Mouse (Mus musculus) right cerebral cortex, postnatal 10 days (tissue): ENCODE data around the gene Edar.

ENCODE experiments used
- DNase-seq, 2 experiments: peaks; one replicate each; pipeline ENCODE4 v3.0.0; 2021; ENCODE audit warnings: low spot score in 2 of 2

Gene Edar

DNA sequence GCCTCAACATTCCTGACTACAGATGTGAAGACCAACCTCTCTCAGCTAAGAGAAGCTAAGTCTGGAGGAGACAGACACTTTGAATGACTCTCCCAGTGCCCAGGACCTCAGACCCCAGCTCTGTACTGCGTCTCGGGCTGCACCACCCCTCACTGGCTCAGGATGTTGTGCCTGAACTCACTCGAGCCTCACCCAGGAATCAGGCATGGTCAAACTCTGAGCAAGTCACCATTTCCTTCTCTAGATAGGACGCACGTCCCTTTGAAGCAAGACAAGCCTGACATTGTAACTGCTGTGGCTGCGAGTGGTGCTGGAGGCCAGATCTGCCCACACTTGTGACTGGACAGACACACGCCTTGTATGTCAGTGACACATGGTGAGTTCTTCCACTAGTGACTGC is 73.5 kb downstream of the Edar start:
- peak in 1 of 2 experiments; percentile 21 for DNase-seq

- DNase-seq = peak; percentile 81 to 83
Observed at GRCm38 (mm10) chr10:58601431-58601901, 74.0 kb downstream of the Edar start.

DNA sequence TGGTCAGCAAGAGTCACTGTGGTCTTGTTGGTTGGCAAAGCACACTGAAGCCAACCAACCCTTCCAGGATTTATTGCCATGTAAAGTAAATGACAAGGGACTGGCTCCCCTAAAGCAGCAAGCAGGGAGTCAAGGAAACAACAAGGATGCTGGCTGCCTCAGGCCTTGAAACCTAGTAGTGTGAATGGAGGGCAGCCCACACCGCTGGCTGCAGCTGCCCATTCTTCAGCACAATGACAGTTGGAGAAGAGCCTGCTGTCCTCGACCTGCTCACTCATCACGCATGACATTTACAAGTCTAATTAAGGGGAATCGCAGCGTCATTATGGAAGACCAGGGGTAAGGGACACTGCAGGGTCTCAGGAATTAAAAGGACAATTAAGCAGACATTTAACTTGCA is 74.5 kb downstream of the Edar start:
- peak in 1 of 2 experiments; percentile 40 for DNase-seq

DNA sequence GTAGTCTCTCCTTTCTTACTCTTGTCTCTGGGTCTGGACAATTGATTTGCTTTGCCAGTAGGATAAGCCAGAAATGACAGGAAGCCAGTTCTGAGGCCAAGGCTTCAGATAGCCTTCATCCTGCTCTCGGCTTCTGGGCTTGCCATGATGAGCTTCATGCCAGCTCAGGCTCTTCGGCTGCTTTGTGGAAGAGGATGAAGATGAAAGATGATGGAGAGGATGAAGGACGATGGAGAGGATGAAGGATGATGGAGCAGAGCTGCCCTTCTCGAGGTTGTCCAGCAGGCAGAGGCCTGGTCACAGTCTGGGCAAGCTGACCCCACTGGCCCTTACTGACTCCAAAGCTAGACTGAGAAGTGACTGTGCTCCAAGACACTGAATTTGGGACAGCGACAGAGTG is 75.3 kb downstream of the Edar start:
- DNase-seq = peak in 1 of 2 experiments; percentile 17

- no peak for DNase-seq
Observed at GRCm38 (mm10) chr10:58595821-58596220, 79.6 kb downstream of the Edar start.

DNA sequence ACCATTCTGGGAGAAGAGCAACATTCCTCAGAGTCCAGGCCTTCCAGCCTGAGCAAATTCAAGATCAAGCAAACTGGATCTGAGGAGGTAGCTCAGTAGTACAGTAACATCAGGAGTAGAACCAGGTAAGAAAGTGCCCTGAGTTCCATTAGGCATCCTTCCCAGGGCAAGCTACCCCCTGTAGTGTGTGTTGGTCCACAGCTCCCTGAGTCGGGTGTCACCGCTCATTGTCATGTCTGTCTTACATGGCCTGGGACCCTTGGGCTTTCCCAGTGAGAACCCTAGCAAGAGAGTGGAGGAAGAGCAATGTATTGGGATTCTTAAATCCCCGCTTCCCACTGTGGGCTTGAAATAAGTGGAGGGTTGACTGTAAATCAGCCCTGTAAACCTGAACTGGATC is 80.3 kb downstream of the Edar start:
- no peak for DNase-seq

- DNase-seq = no peak
Observed at GRCm38 (mm10) chr10:58594486-58594885, 81.0 kb downstream of the Edar start.

DNA sequence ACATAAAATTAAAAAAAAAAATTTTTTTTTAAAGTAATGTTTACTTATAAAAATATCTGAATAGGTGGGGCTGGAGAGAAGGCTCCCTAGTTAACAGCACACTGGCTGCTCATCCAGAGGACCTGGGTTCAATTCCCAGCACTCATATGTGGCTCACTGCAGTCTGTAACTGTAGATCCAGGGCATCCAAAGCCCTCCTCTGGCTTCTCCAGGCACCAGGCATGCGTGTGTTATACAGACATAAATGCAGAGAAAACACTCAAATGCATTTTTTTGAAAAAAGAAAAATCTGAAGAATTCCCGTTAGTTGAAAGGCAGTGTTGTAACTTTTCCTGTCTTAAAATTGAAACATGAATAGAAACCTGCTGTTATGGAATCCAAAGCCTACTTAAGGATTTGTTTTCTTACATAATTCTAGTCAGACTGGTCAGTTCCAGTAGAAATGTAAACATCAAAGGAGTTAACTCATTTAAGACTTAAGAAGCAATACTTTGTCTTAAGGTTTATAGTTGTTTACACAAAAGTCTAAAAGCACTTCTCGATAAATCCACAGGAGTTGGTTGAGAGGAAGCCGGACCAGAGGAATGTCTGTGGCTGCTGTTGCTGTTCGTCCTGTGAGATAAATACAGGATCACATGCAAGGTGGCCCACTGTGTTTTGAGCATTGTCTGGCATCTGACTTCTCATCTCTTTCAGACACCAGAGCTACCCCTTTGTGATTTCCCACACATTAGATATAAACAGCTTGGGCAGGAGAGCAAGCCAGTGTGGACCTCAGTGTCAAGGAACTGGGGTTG is 89.8 kb downstream of the Edar start:
- no peak for DNase-seq

DNA sequence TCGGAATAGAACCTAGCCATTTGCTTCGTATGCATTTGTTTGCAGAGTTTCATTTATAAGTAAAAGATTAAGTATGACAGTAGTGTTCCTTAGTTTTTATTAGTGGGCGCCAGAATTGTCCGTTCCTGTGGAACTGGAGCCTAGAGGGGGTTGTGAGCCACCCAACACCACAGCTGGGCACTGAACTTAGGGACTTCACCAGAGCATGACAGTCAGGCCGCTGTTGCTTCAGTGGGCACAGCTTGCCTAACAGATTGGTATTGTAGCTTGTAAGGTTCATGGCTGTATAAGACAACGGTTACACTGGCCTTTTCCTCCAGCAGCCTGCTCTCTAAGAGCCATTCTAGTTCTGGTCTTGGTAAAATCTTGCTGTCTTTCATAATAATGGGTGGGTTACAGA is 114.9 kb downstream of the Edar start:
- DNase-seq = no peak

GRCm38 (mm10) chr10:58559901-58560300 is 115.6 kb downstream of the Edar start:
- DNase-seq = peak; percentile 56 to 59

GRCm38 (mm10) chr10:58559098-58559497 is 116.4 kb downstream of the Edar start:
- peak; percentile 66 to 70 for DNase-seq

DNA sequence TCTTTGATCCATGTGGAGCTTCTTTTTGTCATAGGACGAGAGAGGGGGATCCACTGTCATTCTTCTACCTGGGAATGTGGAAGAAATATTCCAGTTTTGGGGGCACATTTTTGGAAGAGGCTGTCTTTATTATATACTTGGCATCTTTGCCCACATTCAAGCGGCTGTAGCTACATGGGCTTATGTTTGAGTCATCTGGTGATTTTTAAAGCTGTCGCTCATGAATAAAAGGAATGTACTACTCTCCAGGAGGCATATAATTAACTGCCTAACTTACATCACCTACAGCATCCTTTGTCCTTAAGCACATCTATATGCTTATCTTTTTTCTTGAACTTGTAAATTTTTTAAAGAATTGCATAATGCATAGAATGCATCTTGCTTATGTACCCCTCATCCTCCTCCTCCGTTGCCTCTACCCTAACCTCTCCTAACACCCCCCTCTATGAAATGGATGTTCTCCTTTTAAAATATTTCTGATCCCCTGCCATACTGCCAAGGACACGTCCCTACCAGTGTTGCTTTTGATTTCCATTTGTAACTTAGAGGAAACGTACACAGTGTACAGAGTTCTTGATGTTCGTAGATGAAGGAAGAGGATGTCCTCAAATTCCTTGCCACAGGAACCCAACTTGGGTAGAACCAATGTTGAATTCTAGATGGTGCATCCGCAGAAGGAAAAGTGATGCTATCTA is 120.6 kb downstream of the Edar start:
- DNase-seq = no peak
